Mouse (Mus musculus) heart, embryonic 10.5 days (tissue): Measurements from ENCODE around the gene Nedd4. TPM values are rescaled to one million over a fixed set of nuclear protein-coding genes. Genes with fewer than 3 reads are reported as not detected.

Experiments
- DNase-seq: peaks from one replicate; pipeline ENCODE4 v3.0.0-alpha.2; 2017; ENCODE audit warnings: low spot score
- H3K27ac ChIP-seq: fragments of 300-500 bp; sonication (generic); 2 replicates; pipeline ENCODE4 v1.5.1; 2016; ENCODE audit warnings: mild to moderate bottlenecking
- H3K27me3 ChIP-seq: fragments of 300-500 bp; sonication (generic); 2 replicates; pipeline ENCODE4 v1.6.1; 2016; ENCODE audit warnings: mild to moderate bottlenecking; ENCODE audit not compliant: poor library complexity, insufficient read depth, severe bottlenecking
- H3K36me3 ChIP-seq: fragments of 300-500 bp; sonication (generic); 2 replicates; pipeline ENCODE4 v1.6.1; 2016; ENCODE audit warnings: mild to moderate bottlenecking, moderate library complexity
- H3K4me1 ChIP-seq: fragments of 300-500 bp; sonication (generic); 2 replicates; pipeline ENCODE4 v1.6.1; 2016; ENCODE audit warnings: mild to moderate bottlenecking
- H3K4me3 ChIP-seq: fragments of 300-500 bp; sonication (generic); 2 replicates; pipeline ENCODE4 v1.5.1; 2016; ENCODE audit warnings: mild to moderate bottlenecking, moderate library complexity
- H3K9me3 ChIP-seq: fragments of 300-500 bp; sonication (generic); 2 replicates; pipeline ENCODE4 v1.6.1; 2016; ENCODE audit warnings: mild to moderate bottlenecking, moderate library complexity
- WGBS: fragments of 180-500 bp; shearing (Covaris S2); methylation state at CpG from one replicate; pipeline ENCODE4 v1.1.7; 2016; 5-methylcytosine and 5-hydroxymethylcytosine counted together
- polyA plus RNA-seq: library from polyadenylated mRNA; unstranded; fragments of >200 nt; fragmentation: Nextera tagmentation; extraction: Ambion mirVana; gene quantifications from 2 replicates; pipeline ENCODE4 v1.2.1, GENCODE M21; 2016

Gene Nedd4
- polyA plus RNA-seq, 1 experiment from 2014 or later = 515 TPM

DNA sequence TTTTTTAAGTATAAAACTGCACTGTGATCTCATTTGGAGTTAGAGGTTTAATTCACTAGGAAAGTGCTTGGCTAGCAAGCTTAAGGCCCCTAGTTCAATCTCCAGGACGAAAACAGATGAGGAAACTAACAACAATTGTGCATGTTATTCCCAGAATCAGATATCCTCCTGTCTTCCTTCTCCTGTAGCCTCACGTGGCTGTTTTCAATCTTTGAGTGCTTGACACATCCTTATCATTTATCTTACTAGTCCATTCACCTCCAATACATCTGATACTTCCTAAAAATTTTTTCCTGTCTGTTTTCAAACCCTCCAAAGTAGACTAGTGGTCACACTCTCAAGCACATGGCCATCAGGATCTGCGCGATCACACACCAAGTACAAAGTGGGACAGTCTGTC lies 57.0 kb downstream of the Nedd4 start:
- 83% methylated on average over 4 of the region's 4 CpGs for WGBS
- no peak overlapping the region for H3K4me3 ChIP-seq

GRCm38 (mm10) chr9:72721221-72721620 lies 59.1 kb downstream of the Nedd4 start:
- H3K4me1 ChIP-seq = no peaks in the 10 kb centered on the region

More for the DNA sequence above, 57.0 kb downstream of the Nedd4 start:
- Histone ChIP-seq H3K9me3 (no peaks in the 10 kb centered on the region), H3K27me3 (no peaks in the 10 kb centered on the region), H3K4me1 (no peaks in the 10 kb centered on the region), H3K36me3 (peaks cover 99% of the 10 kb centered on the region), H3K27ac (no peak overlapping the region)
- no peak for DNase-seq

GRCm38 (mm10) chr9:72722622-72723021 lies 60.5 kb downstream of the Nedd4 start:
- Histone ChIP-seq H3K27me3 (no peaks in the 10 kb centered on the region), H3K4me1 (no peaks in the 10 kb centered on the region), H3K36me3 (peaks cover 99% of the 10 kb centered on the region), H3K27ac (no peak overlapping the region), H3K9me3 (no peaks in the 10 kb centered on the region), H3K4me3 (no peak overlapping the region)
- DNase-seq = no peak
- WGBS = 90% methylated on average over 3 of the region's 3 CpGs

More at GRCm38 (mm10) chr9:72721221-72721620, 59.1 kb downstream of the Nedd4 start:
- 84% methylated on average over 14 of the region's 14 CpGs for WGBS
- no peaks in the 10 kb centered on the region for H3K27me3 ChIP-seq
- H3K36me3 ChIP-seq = peaks cover 99% of the 10 kb centered on the region
- no peak overlapping the region for H3K27ac ChIP-seq
- H3K4me3 ChIP-seq = no peak overlapping the region
- DNase-seq = no peak
- no peaks in the 10 kb centered on the region for H3K9me3 ChIP-seq

GRCm38 (mm10) chr9:72724491-72725221 lies 62.5 kb downstream of the Nedd4 start:
- no peaks in the 10 kb centered on the region for H3K27me3 ChIP-seq
- DNase-seq = no peak
- 79% methylated on average over 8 of the region's 8 CpGs for WGBS
- no peak overlapping the region for H3K27ac ChIP-seq
- no peaks in the 10 kb centered on the region for H3K4me1 ChIP-seq
- no peak overlapping the region for H3K4me3 ChIP-seq
- peaks cover 98% of the 10 kb centered on the region for H3K36me3 ChIP-seq
- no peaks in the 10 kb centered on the region for H3K9me3 ChIP-seq

DNA sequence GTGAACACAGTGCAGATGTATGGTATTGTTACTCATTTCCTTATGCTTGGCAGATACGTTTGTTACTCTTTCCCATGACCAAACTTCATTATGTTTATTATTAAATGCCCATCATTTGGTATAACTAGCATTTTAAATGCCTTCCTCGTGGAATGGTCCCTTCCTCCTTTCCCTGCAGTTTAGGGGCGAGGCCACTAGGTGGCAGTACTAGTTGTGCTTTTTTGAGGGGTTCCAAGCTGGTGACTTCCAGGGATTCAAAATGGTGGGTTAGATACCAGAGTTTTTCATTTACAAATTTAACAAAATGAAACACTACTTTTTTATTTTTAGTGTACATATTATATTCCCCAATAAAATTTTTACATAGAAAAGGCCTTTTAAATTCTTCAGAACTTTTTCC lies 71.8 kb downstream of the Nedd4 start:
- Histone ChIP-seq H3K27me3 (no peaks in the 10 kb centered on the region), H3K9me3 (no peaks in the 10 kb centered on the region), H3K27ac (no peak overlapping the region), H3K4me3 (no peak overlapping the region), H3K4me1 (no peaks in the 10 kb centered on the region), H3K36me3 (peaks cover 97% of the 10 kb centered on the region)
- no peak for DNase-seq
- WGBS = 51% methylated on average over 3 of the region's 3 CpGs

DNA sequence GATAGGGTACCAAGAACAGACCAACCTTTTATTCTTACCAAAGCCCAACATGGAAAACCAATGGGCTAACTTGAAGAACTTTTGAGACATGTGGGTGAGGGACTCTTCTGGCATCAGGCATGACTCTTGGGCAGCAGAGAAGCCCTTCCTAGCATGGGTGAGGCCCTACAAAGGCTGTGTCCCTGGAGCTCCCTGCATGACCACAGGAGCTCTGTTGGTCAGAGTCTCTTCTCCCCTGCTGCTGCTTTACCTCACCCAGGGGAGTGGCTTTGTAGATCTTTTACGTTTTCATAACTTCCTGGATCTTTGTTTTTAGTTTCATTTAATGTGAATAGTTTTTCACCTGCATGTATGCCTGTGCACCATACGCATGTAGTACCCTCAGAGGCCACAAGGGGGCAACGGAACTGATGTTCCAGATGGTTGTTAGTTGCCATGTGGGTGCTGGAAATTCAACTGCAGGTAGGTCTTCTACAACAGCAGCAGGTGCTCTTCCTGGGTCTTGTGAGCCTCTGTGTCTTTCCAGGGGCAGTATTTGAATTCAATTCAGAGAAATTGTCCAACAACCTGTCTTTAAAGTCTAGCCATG lies 73.8 kb downstream of the Nedd4 start:
- Histone ChIP-seq H3K9me3 (no peaks in the 10 kb centered on the region), H3K36me3 (peaks cover 97% of the 10 kb centered on the region), H3K4me3 (no peak overlapping the region), H3K27ac (no peak overlapping the region), H3K4me1 (no peaks in the 10 kb centered on the region), H3K27me3 (no peaks in the 10 kb centered on the region)
- no peak for DNase-seq
- WGBS = 72% methylated on average over 3 of the region's 3 CpGs

GRCm38 (mm10) chr9:72741206-72741605 lies 79.1 kb downstream of the Nedd4 start:
- 95% methylated on average over 6 of the region's 6 CpGs for WGBS
- H3K27me3 ChIP-seq = no peaks in the 10 kb centered on the region
- no peak overlapping the region for H3K27ac ChIP-seq
- DNase-seq = no peak
- no peaks in the 10 kb centered on the region for H3K9me3 ChIP-seq
- no peaks in the 10 kb centered on the region for H3K4me1 ChIP-seq
- H3K36me3 ChIP-seq = peaks cover 100% of the 10 kb centered on the region
- no peak overlapping the region for H3K4me3 ChIP-seq

DNA sequence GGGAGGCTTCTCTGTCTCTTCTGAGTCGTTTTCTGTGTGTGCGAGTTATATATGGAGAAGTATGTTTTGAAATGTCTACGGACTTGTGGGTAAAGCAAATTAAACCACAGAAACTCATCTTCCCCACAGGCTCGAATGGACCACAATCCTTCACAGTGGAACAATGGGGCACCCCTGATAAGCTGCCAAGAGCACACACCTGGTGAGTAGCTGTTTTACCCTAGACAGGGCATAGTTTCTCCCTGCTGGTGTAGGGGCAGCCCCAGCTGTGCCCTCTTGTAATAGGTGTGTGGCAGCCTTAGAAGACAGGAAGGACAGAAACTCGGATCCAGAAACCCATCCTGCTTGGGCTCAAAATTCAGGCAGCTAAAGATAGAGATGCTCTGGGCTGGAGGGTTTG lies 84.1 kb downstream of the Nedd4 start:
- Histone ChIP-seq H3K27me3 (no peaks in the 10 kb centered on the region), H3K27ac (no peak overlapping the region), H3K36me3 (peaks cover 85% of the 10 kb centered on the region), H3K4me3 (no peak overlapping the region), H3K4me1 (no peaks in the 10 kb centered on the region), H3K9me3 (no peaks in the 10 kb centered on the region)
- 85% methylated on average over 5 of the region's 5 CpGs for WGBS
- no peak for DNase-seq

- H3K27ac ChIP-seq = no peak overlapping the region
- no peaks in the 10 kb centered on the region for H3K27me3 ChIP-seq
- H3K4me3 ChIP-seq = no peak overlapping the region
- peaks cover 45% of the 10 kb centered on the region for H3K36me3 ChIP-seq
- H3K9me3 ChIP-seq = no peaks in the 10 kb centered on the region
- DNase-seq = no peak
- 79% methylated on average over 2 of the region's 2 CpGs for WGBS
- H3K4me1 ChIP-seq = peaks cover 20% of the 10 kb centered on the region; the same call in 1 of the 2 replicates
Observed at GRCm38 (mm10) chr9:72750272-72750671, 88.1 kb downstream of the Nedd4 start.

GRCm38 (mm10) chr9:72752656-72753055 lies 90.5 kb downstream of the Nedd4 start:
- Histone ChIP-seq H3K4me3 (no peak overlapping the region), H3K9me3 (no peaks in the 10 kb centered on the region), H3K27me3 (no peaks in the 10 kb centered on the region), H3K36me3 (peaks cover 21% of the 10 kb centered on the region), H3K4me1 (peaks cover 24% of the 10 kb centered on the region), H3K27ac (0 out of 2 replicates have a peak overlapping the region, but pooled peaks have one; percentile 19)
- WGBS = 50% methylated on average over 9 of the region's 9 CpGs
- DNase-seq = no peak

DNA sequence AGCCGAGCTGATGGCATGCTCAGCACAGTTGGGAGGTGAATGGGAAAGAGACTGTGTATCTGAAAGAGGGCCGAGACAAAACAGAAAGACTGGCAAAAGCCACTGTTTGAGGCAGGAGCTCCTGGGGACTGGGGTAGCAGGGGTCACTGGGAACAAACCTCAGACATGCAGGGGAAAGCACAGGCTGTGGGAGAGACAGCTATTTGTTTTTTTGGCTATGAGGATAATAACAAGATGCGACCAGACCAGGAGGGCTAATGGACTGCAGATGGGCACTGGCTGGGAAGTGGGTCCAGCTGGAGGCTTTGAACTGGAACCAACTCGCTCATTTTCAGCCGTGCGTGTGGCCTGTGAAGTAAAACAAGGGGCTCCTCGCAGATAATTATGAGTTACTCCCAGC lies 91.6 kb downstream of the Nedd4 start:
- H3K4me1 ChIP-seq = peaks cover 33% of the 10 kb centered on the region
- 26% methylated on average over 7 of the region's 7 CpGs for WGBS
- no peak for DNase-seq
- H3K27me3 ChIP-seq = no peaks in the 10 kb centered on the region
- peaks cover 10% of the 10 kb centered on the region for H3K36me3 ChIP-seq
- H3K9me3 ChIP-seq = no peaks in the 10 kb centered on the region
- H3K4me3 ChIP-seq = no peak overlapping the region
- no peak overlapping the region for H3K27ac ChIP-seq

GRCm38 (mm10) chr9:72757143-72757542 lies 95.0 kb downstream of the Nedd4 start:
- H3K9me3 ChIP-seq = no peaks in the 10 kb centered on the region
- H3K27me3 ChIP-seq = no peaks in the 10 kb centered on the region
- H3K27ac ChIP-seq = no peak overlapping the region
- no peaks in the 10 kb centered on the region for H3K36me3 ChIP-seq
- DNase-seq = no peak
- WGBS = 81% methylated on average over 5 of the region's 5 CpGs
- H3K4me3 ChIP-seq = no peak overlapping the region
- H3K4me1 ChIP-seq = peaks cover 33% of the 10 kb centered on the region

DNA sequence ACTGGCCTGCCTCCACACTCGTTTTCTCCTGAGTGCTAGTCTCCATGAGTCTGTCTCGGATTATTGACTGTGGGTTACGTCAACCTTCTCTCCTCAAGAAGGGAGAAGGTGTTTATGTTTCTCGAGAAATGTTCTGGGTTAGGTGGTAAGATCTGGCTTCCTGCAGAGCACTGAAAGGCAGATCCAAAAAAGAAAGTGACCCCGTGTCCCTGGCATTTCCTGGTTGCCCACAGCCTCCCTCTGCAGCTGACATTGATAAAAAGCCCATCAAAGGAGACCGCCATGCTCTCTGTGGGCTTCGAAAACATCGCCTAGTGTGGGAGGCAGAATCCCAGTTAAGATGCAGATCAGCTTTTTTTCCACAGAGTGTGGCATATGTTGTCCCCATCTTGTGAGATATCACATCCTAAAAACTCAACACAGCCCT lies 96.6 kb downstream of the Nedd4 start:
- H3K4me1 ChIP-seq = peaks cover 36% of the 10 kb centered on the region
- no peak overlapping the region for H3K4me3 ChIP-seq
- H3K36me3 ChIP-seq = no peaks in the 10 kb centered on the region
- 0 out of 2 replicates have a peak overlapping the region, but pooled peaks have one; percentile 11 for H3K27ac ChIP-seq
- no peaks in the 10 kb centered on the region for H3K9me3 ChIP-seq
- no peaks in the 10 kb centered on the region for H3K27me3 ChIP-seq
- DNase-seq = no peak
- 27% methylated on average over 8 of the region's 8 CpGs for WGBS
